Mouse (Mus musculus): ENCODE data around the gene Gsdma3. TPM values are rescaled to one million over a fixed set of nuclear protein-coding genes. Genes with fewer than 3 reads are reported as not detected.

Gene Gsdma3
- polyA plus RNA-seq, 1 experiment from 2014 or later: not detected

DNA sequence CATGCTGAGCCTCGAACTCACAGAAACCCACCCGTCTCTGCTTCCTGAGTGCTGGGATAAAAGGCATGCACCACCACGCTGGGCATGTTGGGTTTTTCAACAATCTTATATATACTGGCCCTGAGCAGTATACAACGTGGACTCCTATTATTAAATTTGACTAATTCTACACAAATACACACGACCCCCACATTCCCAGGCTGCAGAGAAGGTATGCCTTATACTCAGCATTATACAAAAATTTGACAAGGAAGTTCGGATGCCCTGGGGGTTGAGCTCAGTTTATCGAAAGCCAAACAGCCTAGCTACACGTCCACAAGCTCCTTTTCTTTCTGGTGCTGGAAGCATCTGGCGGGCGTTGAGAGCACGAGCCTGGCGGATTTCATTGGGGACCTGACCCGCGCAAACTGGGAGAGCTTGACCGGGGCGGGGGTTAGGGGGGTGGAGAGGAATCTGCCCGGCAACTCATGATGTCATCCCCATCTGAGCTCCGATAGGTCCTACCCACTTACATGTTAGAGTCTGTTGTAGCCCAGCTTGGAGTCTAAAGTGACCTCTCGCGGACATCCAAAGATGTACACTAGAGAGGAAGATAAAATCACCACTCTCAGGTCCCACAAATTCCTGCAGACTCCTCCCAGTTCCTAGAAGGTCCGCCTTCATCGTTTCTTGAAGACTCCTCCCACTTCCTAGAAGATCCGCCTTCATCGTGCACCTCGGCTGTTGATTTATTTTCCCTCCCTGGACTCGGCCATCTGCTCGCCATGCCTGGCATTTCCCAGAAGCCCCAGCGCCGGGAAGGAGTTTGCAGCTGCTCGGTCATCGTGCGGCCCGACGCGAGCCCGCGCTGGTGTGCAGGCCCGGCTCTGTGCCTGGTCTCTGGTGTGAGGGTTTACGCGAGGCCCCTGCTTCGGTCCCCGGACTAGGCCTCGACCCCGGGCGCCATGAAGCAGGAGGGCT is 55.9 kb downstream of the Gsdma3 start, which contains the start of gene Psmd3:
TSS of gene Psmd3 (plus strand) at position 769 of the 960 bp plus-strand sequence.
- Histone ChIP-seq H3K4me1 (peaks cover 13% of the 10 kb centered on the region), H3K27me3 (ENCODE audit: insufficient read depth, poor library complexity, severe bottlenecking) (no peaks in the 10 kb centered on the region), H3K4me3 (peak within 1 kb of the TSS; percentile 100), H3K9me3 (no peaks in the 10 kb centered on the region), H3K27ac (peak within 1 kb of the TSS; percentile 97), H3K36me3 (peaks cover 25% of the 10 kb centered on the region)
- 5% methylated on average over 45 of the region's 45 CpGs for WGBS
- DNase-seq (ENCODE audit: low spot score): peak; percentile 99

- DNase-seq (ENCODE audit: low spot score): no peak
- under 1% methylated on average over 23 of the region's 23 CpGs for WGBS
- H3K36me3 ChIP-seq: peaks cover 32% of the 10 kb centered on the region
- peak overlapping the region; percentile 100 for H3K4me3 ChIP-seq
- H3K4me1 ChIP-seq: peaks cover 13% of the 10 kb centered on the region
- no peaks in the 10 kb centered on the region for H3K27me3 ChIP-seq (ENCODE audit: insufficient read depth, poor library complexity, severe bottlenecking)
- peak overlapping the region; percentile 97 for H3K27ac ChIP-seq
- H3K9me3 ChIP-seq: no peaks in the 10 kb centered on the region
These were observed 56.7 kb downstream of the Gsdma3 start for GRCm38 (mm10) chr11:98682811-98683210.

DNA sequence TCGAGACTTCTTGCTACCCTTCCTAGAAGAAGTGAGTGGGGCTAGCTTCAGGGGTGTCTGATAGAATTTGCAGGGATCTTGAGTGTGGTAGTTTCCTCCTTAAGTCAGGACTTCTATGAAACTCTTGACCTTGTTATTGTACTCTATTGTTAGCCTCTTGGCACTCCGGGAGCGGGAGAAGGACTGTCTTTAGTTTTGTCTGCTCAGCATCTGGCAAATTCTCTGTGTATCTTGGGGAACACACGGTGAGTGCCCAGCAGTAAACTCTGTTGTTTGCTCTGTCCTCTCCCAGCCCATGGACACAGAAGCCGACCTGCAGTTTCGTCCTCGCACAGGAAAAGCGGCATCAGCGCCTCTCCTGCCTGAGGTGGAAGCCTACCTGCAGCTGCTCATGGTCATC is 59.5 kb downstream of the Gsdma3 start:
- 89% methylated on average over 9 of the region's 9 CpGs for WGBS
- H3K4me1 ChIP-seq: peaks cover 13% of the 10 kb centered on the region
- peaks cover 56% of the 10 kb centered on the region for H3K36me3 ChIP-seq

GRCm38 (mm10) chr11:98686976-98687375 is 60.8 kb downstream of the Gsdma3 start:
- Histone ChIP-seq H3K27me3 (ENCODE audit: insufficient read depth, poor library complexity, severe bottlenecking) (no peaks in the 10 kb centered on the region), H3K27ac (no peak overlapping the region), H3K9me3 (no peaks in the 10 kb centered on the region), H3K36me3 (peaks cover 70% of the 10 kb centered on the region), H3K4me3 (no peak overlapping the region), H3K4me1 (peaks cover 8% of the 10 kb centered on the region)
- DNase-seq (ENCODE audit: low spot score): no peak
- 88% methylated on average over 4 of the region's 4 CpGs for WGBS

More for the DNA sequence above, 59.5 kb downstream of the Gsdma3 start:
- Histone ChIP-seq H3K27me3 (ENCODE audit: insufficient read depth, poor library complexity, severe bottlenecking) (no peaks in the 10 kb centered on the region), H3K4me3 (no peak overlapping the region), H3K27ac (no peak overlapping the region), H3K9me3 (no peaks in the 10 kb centered on the region)
- no peak for DNase-seq (ENCODE audit: low spot score)

Other genes starting within 250 kb of the Gsdma3 start
- gene Tcap, start 242.5 kb upstream of the Gsdma3 start, polyA plus RNA-seq (2016; fragmentation: Nextera tagmentation; extraction: Ambion mirVana): 86.0 and 159 TPM in 2 replicates
- 5.0 and 5.1 TPM in 2 replicates for gene Pnmt, start 239.9 kb upstream of the Gsdma3 start, polyA plus RNA-seq (2016; fragmentation: Nextera tagmentation; extraction: Ambion mirVana)
- gene Pgap3, start 225.9 kb upstream of the Gsdma3 start, polyA plus RNA-seq (2016; fragmentation: Nextera tagmentation; extraction: Ambion mirVana): 15.3 and 21.3 TPM in 2 replicates
- 47.4 and 70.6 TPM in 2 replicates for gene Erbb2, start 213.9 kb upstream of the Gsdma3 start, polyA plus RNA-seq (2016; fragmentation: Nextera tagmentation; extraction: Ambion mirVana)
- 98.9 and 103 TPM in 2 replicates for gene Mien1, start 187.4 kb upstream of the Gsdma3 start, polyA plus RNA-seq (2016; fragmentation: Nextera tagmentation; extraction: Ambion mirVana)
- gene Grb7, start 180.0 kb upstream of the Gsdma3 start, polyA plus RNA-seq (2016; fragmentation: Nextera tagmentation; extraction: Ambion mirVana): 2.5 and 15.3 TPM in 2 replicates
- gene Ikzf3, start 80.3 kb upstream of the Gsdma3 start, polyA plus RNA-seq (2016; fragmentation: Nextera tagmentation; extraction: Ambion mirVana): 0.04 and 0.22 TPM in 2 replicates
- 0.21 and 0.65 TPM in 2 replicates for gene Zpbp2, start 75.3 kb upstream of the Gsdma3 start, polyA plus RNA-seq (2016; fragmentation: Nextera tagmentation; extraction: Ambion mirVana)
- 56.1 and 61.0 TPM in 2 replicates for gene Ormdl3, start 39.0 kb upstream of the Gsdma3 start, polyA plus RNA-seq (2016; fragmentation: Nextera tagmentation; extraction: Ambion mirVana)
- gene Lrrc3c, start 28.1 kb upstream of the Gsdma3 start, polyA plus RNA-seq (2016; fragmentation: Nextera tagmentation; extraction: Ambion mirVana): not detected in 2 replicates
- gene Gm12355, start 699 bp upstream of the Gsdma3 start, polyA plus RNA-seq (2016; fragmentation: Nextera tagmentation; extraction: Ambion mirVana): 0.71 and 1.0 TPM in 2 replicates
- gene Gsdma2, start 20.4 kb downstream of the Gsdma3 start, polyA plus RNA-seq (2016; fragmentation: Nextera tagmentation; extraction: Ambion mirVana): not detected in 2 replicates
- not detected in 2 replicates for gene Gsdma, start 38.0 kb downstream of the Gsdma3 start, polyA plus RNA-seq (2016; fragmentation: Nextera tagmentation; extraction: Ambion mirVana)
- 232 and 255 TPM in 2 replicates for gene Psmd3, start 56.2 kb downstream of the Gsdma3 start, polyA plus RNA-seq (2016; fragmentation: Nextera tagmentation; extraction: Ambion mirVana)
- gene Csf3, start 74.9 kb downstream of the Gsdma3 start, polyA plus RNA-seq (2016; fragmentation: Nextera tagmentation; extraction: Ambion mirVana): not detected in 2 replicates
- gene Med24, start 103.1 kb downstream of the Gsdma3 start, polyA plus RNA-seq (2016; fragmentation: Nextera tagmentation; extraction: Ambion mirVana): 54.6 and 56.5 TPM in 2 replicates
- 19.2 and 23.2 TPM in 2 replicates for gene Thra, start 114.3 kb downstream of the Gsdma3 start, polyA plus RNA-seq (2016; fragmentation: Nextera tagmentation; extraction: Ambion mirVana)
- gene Nr1d1, start 149.0 kb downstream of the Gsdma3 start, polyA plus RNA-seq (2016; fragmentation: Nextera tagmentation; extraction: Ambion mirVana): 3.6 and 5.9 TPM in 2 replicates
- gene Msl1, start 169.2 kb downstream of the Gsdma3 start, polyA plus RNA-seq (2016; fragmentation: Nextera tagmentation; extraction: Ambion mirVana): 14.0 and 21.6 TPM in 2 replicates
- 29.5 and 37.2 TPM in 2 replicates for gene Casc3, start 178.5 kb downstream of the Gsdma3 start, polyA plus RNA-seq (2016; fragmentation: Nextera tagmentation; extraction: Ambion mirVana)
- 0.78 and 0.87 TPM in 2 replicates for gene Rapgefl1, start 210.4 kb downstream of the Gsdma3 start, polyA plus RNA-seq (2016; fragmentation: Nextera tagmentation; extraction: Ambion mirVana)
- 2.8 and 4.1 TPM in 2 replicates for gene Wipf2, start 237.3 kb downstream of the Gsdma3 start, polyA plus RNA-seq (2016; fragmentation: Nextera tagmentation; extraction: Ambion mirVana)

Data from heart, embryonic 10.5 days (tissue).